Mouse (Mus musculus): ENCODE measurements around the gene Fmo1.

Gene Fmo1

DNA sequence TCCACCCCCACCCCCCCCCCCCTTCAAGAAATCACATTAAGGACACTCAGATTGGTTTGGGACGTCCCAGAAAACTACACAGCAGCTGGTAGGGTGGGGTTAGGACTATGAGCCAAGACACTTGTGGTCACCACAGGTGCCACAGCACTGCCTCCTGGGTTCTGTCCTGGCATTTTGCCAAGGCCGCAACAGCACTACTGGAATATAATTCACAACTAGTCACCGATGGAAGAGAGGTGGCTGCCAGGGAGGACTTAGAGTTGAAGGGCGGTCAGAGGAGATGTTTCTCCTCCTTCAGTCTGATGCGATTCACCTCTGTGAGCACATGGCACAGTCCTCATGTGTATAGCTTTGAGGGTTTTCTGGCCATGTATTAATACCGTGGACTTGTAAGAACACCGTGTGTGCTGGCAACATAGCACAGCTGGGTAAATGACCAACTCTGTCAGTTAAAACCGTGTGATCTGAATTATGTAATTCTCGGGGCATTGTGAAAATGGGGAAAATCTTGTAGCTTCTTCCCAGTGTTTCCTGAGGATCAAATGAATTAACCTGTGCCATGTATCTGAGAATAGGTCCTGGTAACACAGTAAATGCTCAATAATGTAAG is 6.3 kb downstream of the Fmo1 start:
- DNase-seq: peak in 1 of 2 experiments; percentile 11

DNA sequence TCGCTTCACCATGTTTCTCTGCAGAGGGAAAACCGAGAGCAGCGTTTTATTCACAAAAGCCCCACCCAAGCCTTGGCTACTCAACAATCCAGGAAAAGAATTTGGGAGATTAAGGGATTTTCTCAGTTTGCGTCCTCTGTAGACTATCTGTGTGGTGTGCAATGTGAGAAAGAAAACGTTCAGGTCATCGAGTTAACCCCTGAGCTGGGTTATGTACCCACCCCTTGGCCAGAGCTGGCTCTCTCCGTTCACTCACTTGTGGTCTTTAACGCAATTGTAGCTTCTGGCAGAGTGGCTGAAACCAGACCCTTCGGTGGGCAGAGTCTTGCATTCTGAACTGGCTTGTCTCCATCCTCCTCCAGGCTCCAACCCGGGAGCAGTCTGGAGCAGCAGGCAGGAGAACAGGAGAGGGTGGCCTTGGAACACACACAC is 6.8 kb downstream of the Fmo1 start:
- DNase-seq: peak in 1 of 2 experiments; percentile 5

DNA sequence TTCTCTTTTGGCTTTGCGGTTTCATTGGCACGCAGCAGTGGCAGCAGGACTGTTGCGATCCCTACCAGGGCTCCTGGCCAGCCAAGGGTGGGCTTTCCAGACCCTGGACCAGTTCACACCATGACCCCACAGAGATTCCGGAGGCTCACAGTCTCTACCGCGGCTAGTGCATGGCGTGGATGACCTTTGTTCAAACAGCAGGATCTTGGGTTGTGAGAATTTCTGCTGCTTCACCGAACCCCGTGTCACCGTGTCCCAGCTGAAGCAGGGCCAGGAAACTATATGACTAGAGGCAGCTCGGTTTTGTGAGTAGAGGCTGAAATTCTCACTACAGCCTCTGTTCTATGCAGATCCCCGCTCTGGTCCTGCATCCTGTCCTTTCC is 7.7 kb downstream of the Fmo1 start:
- peak; percentile 23 to 26 for DNase-seq

DNA sequence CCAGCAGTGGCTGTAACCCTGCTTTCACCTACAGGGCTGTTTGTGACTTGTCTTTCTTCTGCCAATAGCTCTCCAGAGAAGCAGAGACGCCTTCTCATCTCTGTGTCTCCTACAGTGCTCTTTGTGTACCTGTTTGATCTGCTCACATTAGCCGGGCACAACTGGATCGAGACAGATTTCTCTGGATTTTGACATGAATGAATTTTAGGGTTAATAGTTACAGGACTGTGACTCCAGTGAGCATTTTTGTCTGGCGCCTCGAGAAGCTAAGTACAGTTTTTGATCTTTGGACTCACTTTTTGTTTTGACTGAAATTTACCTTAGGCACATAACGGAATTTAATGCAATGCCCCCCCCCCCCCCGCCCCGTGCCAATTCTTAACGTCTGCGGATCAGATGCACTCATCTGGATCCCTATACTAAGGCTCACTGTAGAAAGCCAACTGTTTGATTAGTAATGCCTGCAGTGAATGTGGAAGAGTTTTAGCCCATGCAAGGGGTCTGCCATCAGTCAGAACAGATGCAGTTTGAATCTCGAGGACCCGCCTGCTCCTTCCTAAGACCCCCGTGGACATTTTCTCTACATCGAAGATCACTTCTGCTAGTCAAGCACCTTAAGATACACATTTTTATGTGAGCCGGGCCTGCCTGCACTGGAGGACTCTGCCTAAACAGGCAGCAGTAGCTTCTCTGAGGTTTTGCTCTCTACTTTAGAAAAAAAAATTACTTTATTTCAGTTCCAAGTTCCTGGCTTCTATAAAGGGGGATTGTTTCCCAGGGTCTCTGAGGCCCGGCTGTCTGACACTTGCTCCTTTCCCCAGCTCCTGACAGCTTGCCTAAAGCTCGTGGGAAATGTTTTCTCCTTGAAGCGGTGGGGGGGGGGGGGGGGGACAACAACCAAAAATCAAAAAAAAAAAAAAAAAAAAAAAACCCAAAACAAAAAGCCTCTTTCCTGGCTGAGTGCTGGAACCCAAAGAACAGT is 8.4 kb downstream of the Fmo1 start:
- no peak for DNase-seq

DNA sequence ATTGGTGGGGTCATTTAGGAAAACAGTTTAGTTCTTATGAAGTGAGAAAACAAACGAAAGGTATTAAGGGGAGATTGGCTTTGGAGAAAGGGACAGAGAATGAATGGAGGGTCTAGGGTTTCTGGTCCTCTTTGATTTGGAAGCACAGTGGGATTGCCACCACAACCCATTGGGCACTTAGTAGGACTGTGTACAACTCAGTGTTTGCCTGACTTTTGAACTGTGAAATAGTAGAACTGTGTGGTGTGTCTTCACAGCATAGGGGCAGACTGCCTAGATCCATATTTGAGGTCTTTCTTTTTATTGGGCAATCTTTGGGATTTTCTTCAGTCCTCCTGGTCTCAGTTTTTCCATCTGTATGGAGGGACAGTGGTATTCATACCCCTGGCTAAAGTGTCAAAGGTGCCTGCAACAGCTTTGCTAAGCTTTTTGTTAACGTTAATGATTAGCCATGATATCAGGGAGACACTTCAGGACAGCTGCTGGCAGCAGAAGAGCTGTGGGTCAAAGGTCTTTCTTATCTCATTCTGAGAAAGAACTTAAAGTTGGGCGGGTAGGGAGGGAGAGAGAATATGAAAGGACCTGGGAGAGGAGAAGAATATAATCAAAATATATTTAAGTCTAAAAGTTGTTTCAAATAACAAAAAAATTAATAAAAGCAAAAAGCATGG is 12.5 kb downstream of the Fmo1 start:
- DNase-seq: no peak

DNA sequence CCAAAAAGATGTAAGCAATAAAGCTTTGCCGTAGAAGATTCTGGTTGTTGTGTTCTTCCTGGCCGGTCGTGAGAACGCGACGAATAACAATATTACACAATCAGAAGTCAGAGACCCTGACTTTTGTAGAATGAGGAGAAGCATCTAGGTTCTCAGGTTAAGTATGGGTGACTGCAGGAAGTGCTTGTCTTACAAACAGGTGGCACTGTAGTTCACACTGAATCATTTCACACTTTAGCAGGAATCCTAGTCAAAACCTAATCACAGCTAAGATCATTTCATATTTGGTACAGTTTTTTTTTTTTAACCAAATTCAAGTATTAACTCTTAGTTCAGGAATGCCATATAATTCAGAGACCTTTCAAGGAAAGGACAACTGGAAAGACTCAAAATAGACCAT is 18.9 kb downstream of the Fmo1 start:
- DNase-seq: no peak

DNA sequence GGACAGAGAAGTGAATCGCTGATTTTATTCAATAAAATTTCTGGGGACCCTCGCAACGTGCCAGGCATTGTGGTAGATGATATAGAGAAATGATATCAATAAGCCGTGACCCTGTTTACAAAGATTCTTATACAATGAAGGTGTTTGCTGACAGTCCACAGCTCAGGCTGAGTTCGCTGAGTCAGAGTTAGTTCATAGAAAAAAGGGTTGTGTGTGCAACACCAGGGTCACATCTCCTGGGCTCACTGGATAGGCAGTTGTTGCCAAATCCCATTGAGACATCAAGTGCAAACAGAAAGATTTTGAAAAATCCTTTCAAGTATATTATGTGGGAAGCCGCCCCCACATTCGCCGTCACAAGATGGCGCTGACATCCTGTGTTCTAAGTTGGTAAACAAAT is 26.2 kb downstream of the Fmo1 start:
- no peak for DNase-seq

DNA sequence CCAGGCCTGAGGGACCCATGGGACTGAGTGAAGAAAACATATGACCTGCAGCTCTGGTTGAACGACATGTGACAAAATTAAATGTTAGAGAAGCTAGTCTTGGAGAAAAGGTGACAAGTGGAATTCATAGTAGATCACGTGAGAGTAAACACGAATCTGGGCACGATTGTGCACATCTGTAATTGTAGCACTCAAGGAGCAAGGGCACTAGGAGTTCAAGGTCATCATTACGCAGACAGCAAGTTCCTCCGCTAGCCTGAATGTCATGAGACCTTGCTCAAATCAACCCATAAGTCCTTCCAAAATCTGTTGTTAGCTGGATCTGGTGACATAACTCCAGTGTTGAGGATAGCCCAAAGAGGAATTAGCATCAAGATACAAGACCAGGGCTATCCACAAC is 27.4 kb downstream of the Fmo1 start:
- no peak for DNase-seq

DNA sequence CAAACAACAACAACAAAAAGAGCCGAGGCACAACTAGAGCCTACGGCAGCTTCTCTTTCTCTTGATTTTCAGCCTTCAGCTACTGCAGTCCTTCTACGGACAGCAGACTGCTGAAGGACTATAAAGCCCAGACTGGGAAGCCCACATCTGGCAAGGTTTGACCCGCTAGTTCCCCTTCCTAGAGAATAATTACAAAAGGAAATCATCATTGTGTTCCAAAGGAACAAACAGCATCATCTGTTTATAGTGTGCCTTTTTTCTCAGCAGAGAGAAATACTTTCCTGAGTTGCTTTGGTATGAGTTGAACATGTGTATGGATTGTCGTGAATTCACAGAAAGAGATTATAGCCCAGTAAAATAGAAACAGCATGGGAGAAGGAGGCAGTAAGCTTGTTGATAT is 32.1 kb downstream of the Fmo1 start:
- DNase-seq: no peak

DNA sequence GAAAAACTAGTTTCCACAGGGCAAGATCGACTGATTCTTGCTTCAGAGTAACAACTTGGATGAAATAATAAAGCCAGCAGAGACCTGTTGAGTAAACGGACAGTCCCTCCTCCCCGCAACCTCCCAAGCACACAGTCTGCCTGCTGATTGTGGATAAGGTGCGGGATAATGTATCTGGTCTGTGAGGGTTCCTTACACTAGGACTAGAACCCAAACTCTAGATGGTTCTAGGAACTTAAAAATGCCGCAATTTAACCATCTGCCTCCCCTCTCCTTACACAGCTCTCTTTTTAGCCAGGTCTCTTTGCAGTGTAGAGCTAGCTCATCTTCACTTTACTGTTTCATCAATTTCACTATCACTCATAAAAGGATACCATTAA is 33.8 kb downstream of the Fmo1 start:
- DNase-seq: no peak

DNA sequence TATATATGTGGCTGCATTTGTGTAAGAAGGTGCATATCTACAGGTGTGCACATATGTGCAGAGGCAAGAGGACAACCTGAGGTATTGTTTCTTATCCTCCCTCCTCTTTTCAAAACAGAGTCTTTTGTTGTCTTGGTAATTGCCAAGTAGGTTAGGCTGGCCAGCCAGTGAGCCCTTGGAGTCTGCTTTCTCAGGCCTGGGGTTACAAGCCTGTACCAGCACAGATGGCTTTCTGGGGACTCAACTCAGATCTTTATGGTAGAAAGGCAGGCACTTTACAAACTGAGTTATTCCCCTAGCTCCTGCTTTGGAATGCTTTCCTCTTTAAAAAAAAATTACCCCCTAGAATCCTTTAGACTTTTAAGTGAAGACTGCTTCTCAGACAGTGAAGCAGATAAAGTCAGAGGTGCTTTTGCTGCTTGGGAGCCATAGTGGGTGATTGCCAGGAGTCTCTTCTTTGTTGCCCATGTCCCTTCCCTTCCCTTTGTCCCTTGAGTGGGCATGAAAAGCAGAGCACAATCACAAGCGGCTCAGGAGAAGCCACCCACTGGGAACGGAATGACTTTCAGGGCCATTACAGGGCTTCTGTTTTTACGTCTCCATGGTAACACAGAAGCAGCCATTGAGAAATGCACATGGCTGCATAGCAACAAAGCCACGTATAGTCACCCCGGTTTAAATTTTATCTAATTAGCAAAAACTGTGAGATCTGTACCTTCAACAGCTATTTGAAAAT is 34.4 kb downstream of the Fmo1 start:
- no peak for DNase-seq

DNA sequence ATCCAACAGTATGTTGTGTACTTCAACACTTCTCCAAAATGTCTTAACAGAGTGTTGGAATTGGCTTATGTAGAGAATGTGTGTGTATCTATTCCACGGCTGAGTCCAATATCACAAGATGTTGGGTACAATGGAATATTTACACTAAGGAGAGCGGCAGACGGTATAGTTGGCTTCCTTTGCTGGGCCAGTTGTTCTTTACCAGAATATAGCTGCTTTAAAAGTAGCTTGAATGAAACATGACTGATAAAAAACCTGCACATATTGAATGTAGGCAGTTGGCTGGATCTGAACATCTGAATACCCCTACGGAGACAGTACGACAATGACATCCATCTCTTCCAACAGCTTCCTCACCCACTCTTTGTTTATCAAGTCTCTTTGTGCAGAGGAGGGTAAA is 47.1 kb downstream of the Fmo1 start:
- no peak for DNase-seq

DNA sequence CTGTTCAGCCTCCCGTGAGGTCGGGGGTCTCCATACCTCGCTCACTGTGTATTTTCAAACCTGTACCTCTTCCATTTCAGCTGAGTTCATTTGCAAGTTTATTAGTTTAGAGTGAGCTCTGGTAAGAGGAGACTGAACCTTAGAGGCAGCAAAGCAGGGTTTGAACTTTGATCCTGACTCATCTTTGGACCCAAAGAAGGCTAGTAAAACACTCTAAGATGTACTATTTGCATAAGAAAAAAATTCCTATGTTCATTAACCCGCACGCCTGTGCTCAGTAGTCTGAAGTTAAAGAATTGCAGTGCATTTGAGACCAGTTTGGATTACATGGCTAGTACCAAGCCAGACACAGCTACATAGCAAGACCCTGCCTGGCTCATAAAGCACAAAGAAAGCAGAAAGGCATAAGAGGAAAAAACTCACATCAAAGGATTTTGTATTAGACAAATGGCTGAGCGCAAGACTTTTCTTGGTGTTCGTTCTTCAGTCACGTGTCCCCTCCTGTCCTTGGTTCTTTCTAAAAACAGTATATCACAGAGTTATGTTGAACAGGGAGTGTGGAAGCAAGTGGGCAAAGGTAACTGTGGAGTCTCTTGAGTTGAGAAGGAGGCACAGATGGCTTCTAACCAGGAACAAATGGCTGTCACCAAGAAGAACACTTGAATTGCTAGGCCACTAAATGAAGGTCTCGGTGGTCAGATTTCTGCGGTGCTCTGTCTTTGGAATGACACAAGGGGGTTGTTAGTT is 50.9 kb downstream of the Fmo1 start:
- DNase-seq: no peak

DNA sequence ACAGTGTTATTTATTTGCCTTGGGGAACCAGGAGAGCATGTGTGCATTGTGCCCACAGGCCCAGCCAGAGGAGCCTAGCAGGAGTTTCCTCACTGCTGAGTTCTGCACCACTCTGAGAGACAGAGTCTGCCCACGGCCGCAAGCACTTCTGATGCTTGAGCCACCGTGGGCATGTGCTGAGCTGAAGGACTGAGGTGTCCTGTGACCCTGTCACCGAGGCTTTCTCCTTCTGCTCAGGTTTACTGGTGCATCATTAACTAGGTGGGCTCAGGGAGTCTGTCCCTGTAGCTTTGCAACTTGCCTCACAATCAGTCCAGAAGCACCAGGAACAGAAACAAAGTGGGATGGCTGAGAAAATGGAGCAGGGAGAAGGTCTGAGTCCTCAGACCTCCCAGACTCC is 51.5 kb downstream of the Fmo1 start:
- DNase-seq: no peak

DNA sequence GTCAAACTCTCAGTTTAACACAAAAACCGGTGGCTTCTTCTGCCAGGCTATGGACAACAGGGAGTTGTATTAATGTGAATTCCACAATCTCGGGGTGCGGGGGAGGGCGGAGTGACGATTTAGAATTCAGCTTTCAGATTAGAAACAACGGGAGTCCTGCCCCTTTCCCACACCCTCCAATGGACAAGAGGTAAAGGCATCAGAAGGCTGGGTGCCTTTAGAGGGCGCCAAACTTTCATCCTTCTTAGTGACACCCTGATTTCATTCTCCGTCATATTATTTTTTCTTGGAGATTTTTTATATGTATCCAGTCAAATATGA is 52.6 kb downstream of the Fmo1 start, which contains the start of gene Fmo4:
TSS of gene Fmo4 (minus strand) at position 137 of the 321 bp plus-strand sequence.
- DNase-seq: peak in 1 of 2 experiments; percentile 17

DNA sequence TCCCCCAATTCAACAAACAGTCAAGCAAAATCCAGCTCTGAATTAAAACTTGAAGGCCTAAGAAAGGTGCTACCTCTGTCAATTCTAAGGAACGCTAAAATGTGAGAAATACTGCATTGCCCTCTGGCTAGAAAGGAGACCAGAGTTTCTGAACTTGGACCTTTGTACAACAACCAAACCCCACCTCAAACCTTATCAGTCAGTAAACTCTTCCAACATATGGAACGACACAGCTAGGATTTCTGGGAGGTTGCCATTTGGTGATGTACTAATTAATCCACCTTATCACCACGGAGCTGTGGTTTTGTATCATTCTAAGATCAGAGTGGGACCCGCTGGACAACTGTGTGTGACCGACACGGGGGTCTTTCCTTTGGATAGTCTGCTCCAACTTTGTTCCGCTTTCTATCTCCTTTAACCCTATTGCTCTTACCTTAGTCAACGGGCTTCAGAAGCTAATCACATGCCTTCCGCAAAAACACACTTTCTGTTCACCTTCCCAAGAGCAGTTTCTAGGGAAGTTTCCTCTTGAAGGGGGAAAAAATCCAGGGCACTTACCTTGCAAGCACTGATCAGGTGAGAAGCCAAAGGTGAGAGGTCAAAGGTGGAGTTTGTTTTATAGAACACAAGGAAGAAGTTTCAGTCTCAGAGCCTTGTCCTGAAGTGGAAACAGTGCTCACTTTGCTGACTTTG is 53.1 kb downstream of the Fmo1 start:
- DNase-seq: no peak

DNA sequence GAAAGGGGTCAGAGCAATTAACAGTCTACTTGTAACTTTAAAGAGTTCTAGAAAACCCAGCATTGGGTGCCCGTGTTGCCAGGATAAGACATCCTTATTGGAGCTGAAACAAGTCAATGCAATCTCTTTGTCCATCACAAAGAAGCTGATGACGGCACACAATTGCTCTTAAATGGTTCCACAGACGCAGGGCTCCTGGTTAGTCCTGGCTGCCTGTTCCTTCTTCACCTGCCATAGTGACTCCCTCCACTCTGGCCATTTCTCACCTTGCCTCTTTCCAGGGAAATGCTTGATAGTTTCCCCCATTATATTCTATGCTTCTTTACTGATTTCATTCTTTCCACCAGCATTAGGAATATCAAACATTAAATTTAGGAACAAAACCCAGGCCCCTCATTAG is 57.9 kb downstream of the Fmo1 start:
- no peak for DNase-seq

DNA sequence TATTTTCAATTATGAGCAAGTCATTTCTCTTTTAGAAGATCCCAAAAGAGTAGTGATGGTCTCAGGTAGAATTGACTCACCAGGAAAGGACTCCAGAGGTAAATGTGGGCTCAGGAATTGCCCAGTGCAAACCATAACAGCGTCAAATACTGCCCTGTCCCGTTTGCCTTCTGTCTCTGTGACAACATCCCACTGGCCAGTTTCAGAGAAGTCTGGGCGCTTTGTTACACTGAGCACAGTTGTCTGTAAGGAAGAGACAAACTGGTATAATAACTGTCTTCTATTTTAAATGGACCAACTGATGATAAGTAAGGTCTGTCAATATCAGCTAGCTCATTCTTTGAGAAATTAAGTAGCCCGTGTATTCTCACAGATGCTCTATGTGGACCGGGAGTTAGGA is 59.0 kb downstream of the Fmo1 start:
- no peak for DNase-seq

DNA sequence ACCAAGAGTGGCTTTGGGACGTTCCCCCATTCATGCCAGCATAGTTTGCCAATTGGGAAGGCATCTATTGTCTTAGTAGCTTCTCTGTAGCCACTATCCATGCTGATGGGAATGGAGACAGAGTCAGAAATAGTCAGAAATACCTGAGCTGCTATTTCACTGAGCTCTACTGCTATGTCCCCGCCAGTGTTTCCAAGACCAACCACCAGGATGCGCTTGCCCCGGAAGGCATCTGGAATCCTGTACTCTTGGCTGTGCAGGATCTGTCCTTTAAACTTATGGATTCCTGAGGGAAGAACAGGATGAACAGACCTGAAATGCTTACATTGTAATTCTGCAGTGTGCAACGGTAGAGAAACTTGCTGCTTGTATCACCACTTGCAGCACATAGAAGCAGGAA is 61.4 kb downstream of the Fmo1 start:
- no peak for DNase-seq

DNA sequence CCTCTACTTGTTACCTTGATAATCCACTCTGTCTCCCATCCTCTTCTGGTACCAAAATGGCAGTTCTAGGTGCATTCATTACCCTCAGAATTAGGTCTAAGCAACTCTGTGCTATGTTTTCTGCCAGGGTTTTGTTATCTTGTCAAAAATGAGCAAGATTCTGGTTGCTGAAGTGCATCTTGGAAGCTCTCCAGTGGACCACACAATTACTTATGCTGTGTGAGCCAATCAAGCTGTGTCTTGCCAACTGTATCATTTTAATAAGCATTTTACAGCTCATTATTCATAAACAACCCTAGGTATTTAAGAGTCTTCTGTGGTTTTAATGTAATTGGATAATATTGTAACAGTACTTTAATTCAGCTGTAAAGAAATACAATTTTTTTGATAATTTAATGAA is 70.0 kb downstream of the Fmo1 start:
- DNase-seq: no peak

DNA sequence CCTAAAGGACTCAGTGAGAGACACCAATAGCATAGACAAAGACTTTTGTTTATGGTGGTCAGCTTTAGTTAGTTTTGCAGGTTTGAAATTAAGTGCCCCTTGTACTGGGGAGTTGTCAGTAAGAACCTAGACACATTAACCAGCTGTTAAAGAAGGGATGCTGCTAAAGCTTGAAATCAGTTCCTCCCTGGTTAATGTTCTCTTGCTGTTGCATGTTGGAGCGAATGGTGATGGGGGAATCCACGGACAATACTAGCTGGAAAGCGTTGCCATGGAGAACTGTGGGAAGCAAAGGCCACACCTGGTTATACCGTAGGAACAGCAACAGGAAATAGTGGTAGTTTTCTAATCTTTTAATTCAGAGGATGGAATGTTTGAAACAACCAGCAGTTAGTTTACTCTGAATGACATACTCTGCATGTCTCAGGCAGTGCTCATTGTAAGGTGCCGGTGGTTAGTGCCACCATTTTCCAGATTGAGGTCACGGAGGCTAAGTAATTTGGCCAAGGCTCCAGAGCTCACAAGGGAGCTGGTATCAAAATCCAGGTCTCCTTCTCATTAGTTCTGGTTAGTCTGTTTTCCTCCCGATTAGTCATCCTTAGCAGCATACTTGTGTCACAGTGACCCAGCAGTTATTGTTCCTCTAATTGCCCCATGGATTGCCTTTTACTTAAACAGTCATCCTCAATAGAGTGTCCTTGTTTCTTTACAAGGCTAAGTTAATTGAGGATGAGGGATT is 73.9 kb downstream of the Fmo1 start:
- DNase-seq: no peak

Measured in cerebellum, postnatal 25 days (tissue).